Mouse (Mus musculus) embryonic facial prominence, embryonic 15.5 days (tissue): ENCODE results near the gene Spdye4c. TPM values are rescaled to one million over a fixed set of nuclear protein-coding genes. Genes with fewer than 3 reads are reported as not detected.

Experiments used
- ATAC-seq: fragments of 200-750 bp; cut with Nextera tagmentation; 2 replicates; pipeline ENCODE4 v1.8.0; 2017; ENCODE audit warnings: low read depth, moderate TSS enrichment; ENCODE audit not compliant: insufficient number of reproducible peaks, low FRiP score, low TSS enrichment
- H3K27ac ChIP-seq: fragments of 300-500 bp; sonication (generic); replicated peaks from 2 replicates; pipeline ENCODE4 v1.5.1; 2015; ENCODE audit warnings: mild to moderate bottlenecking, inconsistent platforms
- H3K27me3 ChIP-seq: fragments of 300-500 bp; sonication (generic); 2 replicates; pipeline ENCODE4 v1.6.1; 2015; ENCODE audit warnings: inconsistent platforms
- H3K36me3 ChIP-seq: fragments of 300-500 bp; sonication (generic); 2 replicates; pipeline ENCODE4 v1.6.1; 2015; ENCODE audit warnings: mild to moderate bottlenecking, inconsistent platforms
- H3K4me1 ChIP-seq: fragments of 300-500 bp; sonication (generic); 2 replicates; pipeline ENCODE4 v1.6.1; 2015; ENCODE audit warnings: inconsistent platforms
- H3K4me2 ChIP-seq: fragments of 300-500 bp; sonication (generic); replicated peaks from 2 replicates; pipeline ENCODE4 v1.6.1; 2015; ENCODE audit warnings: mild to moderate bottlenecking, inconsistent platforms
- H3K4me3 ChIP-seq: fragments of 300-500 bp; sonication (generic); replicated peaks from 2 replicates; pipeline ENCODE4 v1.5.1; 2015; ENCODE audit warnings: mild to moderate bottlenecking, inconsistent platforms
- H3K9ac ChIP-seq: fragments of 300-500 bp; sonication (generic); 2 replicates; pipeline ENCODE4 v1.6.1; 2015; ENCODE audit warnings: inconsistent platforms
- H3K9me3 ChIP-seq: fragments of 300-500 bp; sonication (generic); replicated peaks from 2 replicates; pipeline ENCODE4 v1.6.1; 2016; ENCODE audit warnings: inconsistent platforms
- whole genome bisulfite sequencing: fragments of 180-500 bp; shearing (Covaris S2); methylation state at CpG from one replicate; pipeline ENCODE4 v1.1.7; 2015; 5-methylcytosine and 5-hydroxymethylcytosine counted together
- polyA plus RNA-seq: library from polyadenylated mRNA; unstranded; fragments of >200 nt; fragmentation: Nextera tagmentation; extraction: Ambion mirVana; gene quantifications from 2 replicates; pipeline ENCODE4 v1.2.1, GENCODE M21; 2015

Spdye4c gene
- polyA plus RNA-seq, 1 experiment from 2014 or later, result not detected

DNA sequence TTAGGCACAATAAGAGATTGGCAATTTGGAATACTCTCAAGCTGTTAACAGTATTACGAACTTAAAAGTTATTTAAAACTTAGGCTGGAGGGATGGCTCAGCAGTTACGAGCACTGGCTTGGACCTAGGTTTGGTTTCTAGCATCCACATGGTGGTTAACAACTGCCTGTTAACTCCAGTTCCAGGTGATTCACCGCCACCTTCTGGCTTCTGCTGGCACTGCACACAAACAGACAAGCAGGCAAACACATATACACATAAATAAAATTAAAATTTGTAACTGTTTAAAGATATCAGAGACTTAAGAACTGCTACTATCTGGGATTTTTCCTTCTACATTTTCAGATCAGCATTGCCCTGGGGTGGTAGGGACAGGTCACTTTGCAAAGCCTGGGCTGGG is 26.8 kb upstream of the Spdye4c start:
- no peak overlapping the region for H3K27ac ChIP-seq
- H3K36me3 ChIP-seq, result no peaks in the 10 kb centered on the region
- H3K4me3 ChIP-seq, result no peak overlapping the region
- H3K4me1 ChIP-seq, result peaks cover 10% of the 10 kb centered on the region; the same call in 1 of the 2 replicates
- H3K4me2 ChIP-seq, result no peak overlapping the region
- no peak for ATAC-seq
- no peak overlapping the region for H3K9ac ChIP-seq
- H3K9me3 ChIP-seq, result no peaks in the 10 kb centered on the region
- WGBS, result 88% methylated on average over 3 of the region's 3 CpGs
- H3K27me3 ChIP-seq, result no peaks in the 10 kb centered on the region

DNA sequence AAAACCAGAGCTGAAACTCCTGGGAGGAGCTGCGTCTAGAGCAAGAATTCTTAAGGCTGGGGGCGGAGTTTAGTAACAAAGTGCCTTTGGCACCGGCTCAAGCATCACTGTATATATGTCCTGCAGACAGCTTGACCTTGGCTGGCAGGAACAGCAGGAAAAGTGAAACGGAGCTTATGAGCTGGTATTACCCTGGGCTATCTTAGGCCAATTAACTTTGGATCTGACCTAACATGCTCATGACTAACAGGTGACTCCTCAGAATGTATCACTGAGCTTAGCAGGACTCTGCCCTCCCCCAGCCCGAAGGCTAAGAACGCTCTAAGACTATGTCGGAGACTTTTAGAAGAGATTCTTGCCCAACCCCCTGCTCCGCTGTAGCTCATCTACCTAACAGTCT is 25.1 kb upstream of the Spdye4c start:
- Histone ChIP-seq H3K4me2 (no peak overlapping the region), H3K27ac (no peak overlapping the region), H3K4me3 (no peak overlapping the region), H3K4me1 (peaks cover 10% of the 10 kb centered on the region; the same call in 1 of the 2 replicates), H3K9me3 (no peaks in the 10 kb centered on the region), H3K36me3 (no peaks in the 10 kb centered on the region), H3K27me3 (no peaks in the 10 kb centered on the region), H3K9ac (no peak overlapping the region)
- peak; percentile 70; the same call in 1 of the 2 replicates for ATAC-seq
- 45% methylated on average over 8 of the region's 8 CpGs for WGBS

DNA sequence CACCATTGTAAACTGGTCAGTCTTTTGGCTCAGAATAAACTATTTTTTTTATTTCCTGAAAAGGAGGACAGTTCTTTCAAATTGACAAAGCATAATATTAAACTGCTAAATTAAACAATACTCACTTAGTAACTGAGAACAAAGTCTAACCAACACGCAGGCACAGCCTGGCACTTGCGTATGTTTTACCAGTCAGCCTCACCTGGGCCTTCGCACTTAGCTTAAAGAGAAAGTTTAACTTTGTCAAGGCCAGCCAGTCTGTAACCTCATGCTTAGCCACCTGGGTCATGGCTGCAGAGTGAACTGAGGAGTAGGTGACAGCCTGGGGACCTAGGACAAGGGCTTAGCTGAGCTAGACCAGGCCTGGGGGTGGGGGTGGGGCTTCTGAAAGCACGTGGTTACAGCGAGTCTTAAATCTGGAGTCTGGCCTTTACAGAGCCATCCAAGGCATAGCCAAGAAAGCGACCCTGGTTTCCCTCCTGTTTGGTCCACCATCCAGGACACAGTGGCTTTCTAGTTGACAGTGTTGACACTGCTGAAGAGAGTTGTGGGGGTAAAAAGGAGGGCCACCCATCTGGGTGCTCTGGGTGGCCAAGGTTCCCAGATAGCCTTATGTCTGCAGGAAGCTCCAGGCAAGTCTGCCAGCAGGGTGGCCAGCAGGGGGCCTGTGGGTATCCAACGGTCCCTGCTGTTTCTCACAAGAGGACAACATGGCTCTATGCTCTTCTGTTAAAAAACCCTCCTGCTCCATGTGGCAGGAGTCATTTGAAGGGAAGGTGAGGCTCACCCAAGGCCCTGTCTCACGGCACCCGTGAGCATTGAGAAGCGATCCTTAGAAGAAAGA is 24.5 kb upstream of the Spdye4c start:
- H3K27ac ChIP-seq, result no peak overlapping the region
- no peak overlapping the region for H3K4me2 ChIP-seq
- no peak for ATAC-seq
- H3K4me3 ChIP-seq, result no peak overlapping the region
- H3K9ac ChIP-seq, result no peak overlapping the region
- WGBS, result 67% methylated on average over 10 of the region's 10 CpGs
- H3K27me3 ChIP-seq, result no peaks in the 10 kb centered on the region
- H3K36me3 ChIP-seq, result no peaks in the 10 kb centered on the region
- H3K9me3 ChIP-seq, result no peaks in the 10 kb centered on the region
- H3K4me1 ChIP-seq, result peaks cover 10% of the 10 kb centered on the region; the same call in 1 of the 2 replicates

DNA sequence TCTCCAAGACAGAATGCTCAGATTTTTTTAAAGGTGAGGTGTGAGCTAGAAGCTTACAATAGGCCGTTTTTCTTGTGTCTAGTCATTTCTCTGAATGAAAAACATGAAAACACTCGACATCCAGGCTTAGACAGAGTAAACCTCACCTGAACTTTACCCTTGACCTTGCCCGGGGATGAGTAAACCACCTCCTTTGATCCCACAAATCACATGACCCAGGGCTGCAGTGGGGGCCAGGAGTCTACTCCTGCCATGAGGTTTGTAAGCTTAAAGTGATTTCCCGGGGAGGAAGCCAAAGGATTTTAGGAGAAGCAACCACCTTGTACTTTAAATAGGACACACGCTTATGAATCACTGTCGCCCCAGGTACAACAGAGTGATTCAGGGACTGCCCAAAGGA is 23.0 kb upstream of the Spdye4c start:
- WGBS, result 61% methylated on average over 6 of the region's 6 CpGs
- Histone ChIP-seq H3K27ac (no peak overlapping the region), H3K4me2 (no peak overlapping the region), H3K4me3 (no peak overlapping the region), H3K36me3 (no peaks in the 10 kb centered on the region), H3K27me3 (no peaks in the 10 kb centered on the region), H3K9me3 (no peaks in the 10 kb centered on the region), H3K4me1 (peaks cover 10% of the 10 kb centered on the region; the same call in 1 of the 2 replicates), H3K9ac (no peak overlapping the region)
- ATAC-seq, result no peak

DNA sequence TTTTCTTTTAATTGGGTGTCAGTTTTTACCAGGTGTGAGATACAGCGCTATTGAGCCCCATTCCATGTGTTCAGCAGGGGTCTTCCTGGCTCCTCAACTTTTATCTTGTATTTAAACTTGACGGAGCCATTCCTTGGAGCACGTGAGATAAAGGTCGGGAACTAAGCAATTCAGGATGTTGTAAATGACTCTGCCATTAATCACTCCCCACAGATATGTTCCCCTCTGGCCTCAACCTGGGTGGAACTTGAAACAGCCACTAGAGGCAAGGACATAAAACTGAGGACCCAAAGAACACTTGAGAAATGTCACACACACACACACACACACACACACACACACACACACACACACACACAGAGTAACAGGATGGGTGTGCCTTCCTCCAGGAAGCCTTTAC is 22.5 kb upstream of the Spdye4c start:
- no peaks in the 10 kb centered on the region for H3K36me3 ChIP-seq
- no peak overlapping the region for H3K4me3 ChIP-seq
- no peak overlapping the region for H3K9ac ChIP-seq
- no peak overlapping the region for H3K27ac ChIP-seq
- ATAC-seq, result no peak
- H3K4me1 ChIP-seq, result peaks cover 10% of the 10 kb centered on the region; the same call in 1 of the 2 replicates
- no peak overlapping the region for H3K4me2 ChIP-seq
- H3K9me3 ChIP-seq, result no peaks in the 10 kb centered on the region
- 67% methylated on average over 4 of the region's 4 CpGs for WGBS
- no peaks in the 10 kb centered on the region for H3K27me3 ChIP-seq

DNA sequence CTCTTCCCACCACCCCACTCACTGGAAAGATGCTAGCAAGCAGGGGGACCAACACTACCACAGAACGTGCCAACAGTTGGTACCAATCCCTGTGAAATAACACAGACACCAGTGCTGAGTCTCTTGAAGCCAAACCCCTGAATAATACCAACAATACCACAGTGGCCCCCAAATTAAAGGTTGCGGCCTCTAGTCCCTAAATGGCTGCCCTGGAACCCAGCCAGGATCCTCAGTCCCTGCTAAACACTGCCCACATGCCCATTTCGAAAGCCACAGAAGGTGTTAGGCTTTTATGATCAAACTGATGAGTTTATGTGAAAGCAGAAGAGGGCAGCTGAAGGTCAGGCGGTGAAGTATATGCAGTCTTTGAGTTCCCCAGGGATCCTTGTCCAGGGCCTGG is 20.0 kb upstream of the Spdye4c start:
- peaks cover 1% of the 10 kb centered on the region; the same call in 1 of the 2 replicates for H3K4me1 ChIP-seq
- no peak overlapping the region for H3K9ac ChIP-seq
- WGBS, result 75% methylated on average over 4 of the region's 4 CpGs
- peak; percentile 43; the same call in 1 of the 2 replicates for ATAC-seq
- H3K4me2 ChIP-seq, result no peak overlapping the region
- H3K36me3 ChIP-seq, result no peaks in the 10 kb centered on the region
- no peak overlapping the region for H3K27ac ChIP-seq
- H3K4me3 ChIP-seq, result no peak overlapping the region
- H3K9me3 ChIP-seq, result no peaks in the 10 kb centered on the region
- H3K27me3 ChIP-seq, result no peaks in the 10 kb centered on the region

DNA sequence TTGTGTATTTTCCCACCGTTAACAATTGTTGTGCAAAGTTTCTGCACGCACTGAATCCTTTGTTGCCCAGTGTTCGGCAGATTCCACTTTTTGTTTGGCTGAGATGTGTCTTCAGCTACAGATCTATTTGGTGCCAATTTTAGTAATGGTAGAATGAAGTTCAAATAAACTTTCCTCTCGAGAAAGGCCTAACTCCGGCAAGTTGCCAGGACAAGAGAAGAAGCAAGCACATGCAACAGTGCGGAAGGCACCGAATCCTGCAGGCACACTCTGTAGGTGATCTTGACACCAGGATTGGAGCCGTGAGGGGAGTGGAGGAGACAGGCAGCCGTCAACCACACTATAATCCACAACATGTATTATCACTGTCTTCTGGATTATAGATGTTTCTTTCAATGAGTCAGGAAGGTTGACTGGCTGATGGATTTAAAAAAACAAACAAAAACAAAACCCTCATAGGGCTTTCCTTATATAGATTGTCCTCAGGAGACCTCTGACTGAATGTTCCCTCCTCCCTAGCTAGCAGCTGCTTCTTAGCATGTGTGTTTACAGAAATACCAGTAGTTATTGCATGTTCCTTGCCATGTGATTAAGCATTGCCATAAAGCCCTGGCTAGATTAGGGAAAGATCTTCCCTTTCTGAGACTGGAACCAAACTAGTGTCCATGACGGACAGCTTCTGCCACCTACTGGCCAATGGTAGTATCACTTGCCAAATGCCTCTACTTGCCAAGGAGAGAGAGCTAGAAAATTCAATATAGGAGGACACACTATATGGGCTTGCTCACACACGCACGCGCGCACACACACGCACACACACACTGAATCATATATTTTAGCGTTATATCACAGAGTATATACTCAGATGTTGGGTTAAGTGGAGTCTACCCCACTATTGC is 18.0 kb upstream of the Spdye4c start:
- H3K27ac ChIP-seq, result no peak overlapping the region
- H3K4me1 ChIP-seq, result no peaks in the 10 kb centered on the region
- no peaks in the 10 kb centered on the region for H3K9me3 ChIP-seq
- H3K9ac ChIP-seq, result no peak overlapping the region
- H3K4me2 ChIP-seq, result no peak overlapping the region
- ATAC-seq, result no peak
- WGBS, result 43% methylated on average over 16 of the region's 16 CpGs
- no peak overlapping the region for H3K4me3 ChIP-seq
- no peaks in the 10 kb centered on the region for H3K27me3 ChIP-seq
- no peaks in the 10 kb centered on the region for H3K36me3 ChIP-seq

DNA sequence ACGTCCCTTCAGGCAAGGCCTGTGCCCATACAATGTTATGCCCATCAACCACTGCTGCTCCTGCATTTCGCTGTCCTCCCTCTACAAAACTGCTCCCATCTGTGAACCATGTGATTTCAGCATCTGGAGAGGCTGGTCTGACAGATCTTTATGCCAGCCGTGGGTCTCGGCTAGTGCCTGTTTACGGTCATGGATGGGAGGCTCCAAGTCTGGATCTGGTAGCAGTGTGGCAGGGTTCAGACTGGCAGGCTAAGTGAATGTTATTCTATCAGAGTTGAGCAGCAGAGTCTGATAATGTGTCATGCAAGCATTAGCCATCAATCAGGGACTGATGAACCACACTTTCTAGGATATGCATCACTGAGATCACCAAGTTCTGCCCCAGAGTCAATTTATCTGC is 8.1 kb upstream of the Spdye4c start:
- Histone ChIP-seq H3K4me3 (no peak overlapping the region), H3K9ac (no peak overlapping the region), H3K36me3 (no peaks in the 10 kb centered on the region), H3K4me1 (no peaks in the 10 kb centered on the region), H3K9me3 (no peaks in the 10 kb centered on the region), H3K27ac (no peak overlapping the region), H3K27me3 (no peaks in the 10 kb centered on the region), H3K4me2 (no peak overlapping the region)
- WGBS, result 37% methylated on average over 5 of the region's 5 CpGs
- no peak for ATAC-seq

DNA sequence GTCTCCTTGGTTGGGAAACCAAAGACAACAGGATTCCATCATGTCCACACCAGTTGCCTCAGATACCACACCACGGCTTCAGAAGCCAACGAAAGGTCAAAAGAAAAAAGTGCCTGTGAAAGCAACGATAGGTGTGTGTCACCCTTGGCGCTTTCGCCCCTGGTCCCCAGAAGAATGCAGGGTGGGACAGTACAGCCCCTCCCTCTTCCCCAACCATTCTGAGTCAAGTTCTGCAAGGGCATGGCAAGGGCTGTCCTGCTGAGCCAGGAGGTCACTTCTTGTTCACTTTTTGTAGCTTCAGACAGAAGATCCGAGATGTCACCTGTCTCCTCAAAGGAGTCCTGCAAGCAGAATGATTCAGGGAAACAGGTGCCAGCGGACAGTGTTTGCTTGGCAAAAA is 1.3 kb downstream of the Spdye4c start:
- Histone ChIP-seq H3K27me3 (no peaks in the 10 kb centered on the region), H3K36me3 (no peaks in the 10 kb centered on the region), H3K4me3 (no peak overlapping the region), H3K9me3 (no peaks in the 10 kb centered on the region), H3K9ac (no peak overlapping the region), H3K4me1 (no peaks in the 10 kb centered on the region), H3K4me2 (no peak overlapping the region), H3K27ac (no peak overlapping the region)
- WGBS, result 90% methylated on average over 7 of the region's 7 CpGs
- no peak for ATAC-seq

DNA sequence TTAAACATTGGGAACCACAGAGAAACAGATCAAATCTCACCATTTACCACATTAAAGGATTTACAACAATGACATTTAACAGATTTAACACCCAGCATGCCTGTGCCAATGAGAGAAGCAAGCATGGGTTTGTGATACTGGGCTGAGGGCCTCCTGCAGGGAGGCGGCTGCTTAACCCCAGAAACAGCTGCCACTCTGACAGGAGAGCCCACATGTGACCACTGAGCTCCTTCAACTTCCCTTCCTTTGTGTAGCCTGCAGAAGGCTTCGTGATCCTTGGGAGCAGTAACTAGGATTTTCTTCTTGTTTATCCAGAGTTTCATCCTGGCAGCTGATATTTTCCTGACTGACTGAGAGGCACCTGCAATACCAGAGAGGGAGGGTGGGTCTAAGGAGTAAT is 10.5 kb downstream of the Spdye4c start:
- Histone ChIP-seq H3K36me3 (no peaks in the 10 kb centered on the region), H3K9ac (no peak overlapping the region), H3K27ac (no peak overlapping the region), H3K4me2 (no peak overlapping the region), H3K4me3 (no peak overlapping the region), H3K27me3 (no peaks in the 10 kb centered on the region), H3K9me3 (no peaks in the 10 kb centered on the region), H3K4me1 (no peaks in the 10 kb centered on the region)
- no peak for ATAC-seq
- 30% methylated on average over 2 of the region's 2 CpGs for WGBS

DNA sequence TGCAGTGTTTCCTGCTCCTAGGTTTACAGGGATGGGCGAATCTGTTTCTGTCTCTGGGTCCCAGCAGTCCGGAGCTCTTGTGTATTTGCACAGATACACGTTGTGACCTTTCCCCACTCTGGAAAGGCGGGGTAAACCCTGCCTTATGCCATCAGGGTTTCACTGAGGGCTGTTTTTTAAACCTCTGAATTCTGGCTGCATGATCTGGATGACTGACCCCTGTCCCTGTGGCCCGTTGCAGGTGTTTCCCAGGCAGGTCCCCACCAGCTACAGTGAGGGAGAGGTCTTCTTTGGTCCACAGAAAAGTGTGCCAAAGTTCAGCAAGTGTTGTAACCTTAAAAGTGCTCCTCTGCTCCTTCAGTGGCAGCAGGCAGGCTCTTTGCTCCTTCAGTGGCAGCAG is 18.3 kb downstream of the Spdye4c start:
- no peak overlapping the region for H3K9ac ChIP-seq
- peaks cover 37% of the 10 kb centered on the region for H3K36me3 ChIP-seq
- H3K27ac ChIP-seq, result no peak overlapping the region
- no peak for ATAC-seq
- H3K4me1 ChIP-seq, result no peaks in the 10 kb centered on the region
- 82% methylated on average over 5 of the region's 5 CpGs for WGBS
- no peaks in the 10 kb centered on the region for H3K27me3 ChIP-seq
- no peaks in the 10 kb centered on the region for H3K9me3 ChIP-seq
- no peak overlapping the region for H3K4me2 ChIP-seq
- H3K4me3 ChIP-seq, result no peak overlapping the region
